Comparison of ENCODE assay signal across 8 mouse cellular contexts in the genomic region with DNA sequence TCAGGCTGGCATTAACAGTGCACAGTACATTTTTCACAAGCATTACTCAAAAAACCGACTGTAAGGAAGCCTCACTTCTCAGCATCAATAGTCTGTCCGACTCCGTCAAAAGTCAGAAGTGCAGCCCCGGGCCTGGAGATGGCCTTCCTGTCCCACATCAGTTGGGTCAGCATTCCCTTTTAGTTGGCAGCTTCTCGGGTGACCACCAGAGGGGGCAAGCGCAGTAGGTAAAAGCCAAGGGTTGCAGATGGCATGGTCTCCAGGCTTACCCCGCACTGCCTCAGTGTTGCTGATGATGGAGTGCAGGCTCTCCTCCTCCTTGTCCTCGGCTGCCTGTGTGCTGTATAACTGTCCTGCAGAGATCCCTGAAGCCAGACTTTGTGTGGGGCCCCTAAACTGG. TPM values are rescaled to one million over a fixed set of nuclear protein-coding genes. Genes with fewer than 3 reads are reported as not detected.
A peak's percentile ranks its signal among the peaks of the same experiment; 100 is the strongest.
DNase-seq lines count a peak whose midpoint lies in the region; ATAC-seq lines count a peak whose summit lies in the region.

No protein-coding gene starts in this region.

- H3K27me3 ChIP-seq in neural tube, embryonic 12.5 days (replicated peaks) = no peaks in the 10 kb centered on the region
- H3K27me3 ChIP-seq in embryonic facial prominence, embryonic 11.5 days (ENCODE audit: control insufficient read depth, insufficient read depth, low read length) = no peaks in the 10 kb centered on the region
- no peaks in the 10 kb centered on the region for H3K27me3 ChIP-seq in liver, embryonic 11.5 days (replicated peaks; ENCODE audit: control insufficient read depth, insufficient read depth, low read length)

- H3K27ac ChIP-seq in neural tube, embryonic 12.5 days = no peak overlapping the region
- H3K27ac ChIP-seq in embryonic facial prominence, embryonic 11.5 days (replicated peaks; ENCODE audit: low read depth, low read length) = no peak overlapping the region
- no peak overlapping the region for H3K27ac ChIP-seq in liver, embryonic 11.5 days (ENCODE audit: low read depth, low read length)

- H3K4me1 ChIP-seq in neural tube, embryonic 12.5 days = no peaks in the 10 kb centered on the region
- no peaks in the 10 kb centered on the region for H3K4me1 ChIP-seq in embryonic facial prominence, embryonic 11.5 days (ENCODE audit: control insufficient read depth, insufficient read depth, low read length)
- H3K4me1 ChIP-seq in liver, embryonic 11.5 days (replicated peaks; ENCODE audit: control insufficient read depth, insufficient read depth, low read length) = no peaks in the 10 kb centered on the region

- WGBS in neural tube, embryonic 12.5 days = 65% methylated on average over 8 of the region's 8 CpGs
- WGBS in embryonic facial prominence, embryonic 11.5 days = 61% methylated on average over 8 of the region's 8 CpGs
- 63% methylated on average over 8 of the region's 8 CpGs for WGBS in liver, embryonic 11.5 days

- H3K4me3 ChIP-seq in neural tube, embryonic 12.5 days = no peak overlapping the region
- no peak overlapping the region for H3K4me3 ChIP-seq in embryonic facial prominence, embryonic 11.5 days (ENCODE audit: low read depth, low read length)
- no peak overlapping the region for H3K4me3 ChIP-seq in liver, embryonic 11.5 days (ENCODE audit: low read depth, low read length)

- H3K36me3 ChIP-seq in neural tube, embryonic 12.5 days = peaks cover 43% of the 10 kb centered on the region
- H3K36me3 ChIP-seq in embryonic facial prominence, embryonic 11.5 days (replicated peaks; ENCODE audit: control insufficient read depth, insufficient read depth, low read depth, low read length) = no peaks in the 10 kb centered on the region; the same call in 1 of the 2 replicates
- peaks cover 25% of the 10 kb centered on the region for H3K36me3 ChIP-seq in liver, embryonic 11.5 days (ENCODE audit: control insufficient read depth, insufficient read depth, low read length)

- 0 out of 2 replicates have a peak, but pooled peaks have one; percentile 37 for ATAC-seq in neural tube, embryonic 12.5 days (ENCODE audit: low FRiP score, low read depth)
- no peak for ATAC-seq in embryonic facial prominence, embryonic 11.5 days (replicated peaks; ENCODE audit: insufficient number of reproducible peaks, low FRiP score, low TSS enrichment, low read depth)
- peak; percentile 54 for ATAC-seq in inflammation-experienced regulatory T-cells, adult 6 months
- ATAC-seq in liver, embryonic 11.5 days (replicated peaks; ENCODE audit: low FRiP score) = peak; percentile 49

- H3K9me3 ChIP-seq in neural tube, embryonic 12.5 days = no peaks in the 10 kb centered on the region
- H3K9me3 ChIP-seq in embryonic facial prominence, embryonic 11.5 days (replicated peaks; ENCODE audit: control insufficient read depth, low read length) = no peaks in the 10 kb centered on the region
- no peaks in the 10 kb centered on the region for H3K9me3 ChIP-seq in liver, embryonic 11.5 days (ENCODE audit: control insufficient read depth, low read length)

- no peak overlapping the region for H3K9ac ChIP-seq in neural tube, embryonic 12.5 days
- no peak overlapping the region for H3K9ac ChIP-seq in embryonic facial prominence, embryonic 11.5 days (replicated peaks; ENCODE audit: low read length)
- H3K9ac ChIP-seq in liver, embryonic 11.5 days (ENCODE audit: low read depth, low read length) = no peak overlapping the region

- DNase-seq in neural tube, embryonic 10.5 days (ENCODE audit: extremely low spot score, low spot score) = no peak
- DNase-seq in ZHBTc4 (ENCODE audit: low read depth, low spot score) = peak; percentile 60
- DNase-seq in embryonic facial prominence, embryonic 11.5 days (ENCODE audit: low spot score) = peak; percentile 39
- DNase-seq in liver, embryonic 11.5 days (ENCODE audit: low spot score) = no peak
- DNase-seq in ovary, postnatal 36 days (ENCODE audit: low spot score) = peak; percentile 56
- no peak for DNase-seq in yolk sac, embryonic 10.5 days (ENCODE audit: low spot score)

- H3K4me2 ChIP-seq in neural tube, embryonic 12.5 days (replicated peaks) = no peak overlapping the region
- H3K4me2 ChIP-seq in embryonic facial prominence, embryonic 11.5 days (ENCODE audit: low read depth, low read length) = no peak overlapping the region
- H3K4me2 ChIP-seq in liver, embryonic 11.5 days = no peak overlapping the region

RNA-seq across cellular contexts. Expression of a gene that starts 9.0 kb away (rescaled TPM):
- polyA plus RNA-seq in neural tube, embryonic 12.5 days (2016; fragmentation: Nextera tagmentation; extraction: Ambion mirVana) = 61.2 and 62.3 TPM in 2 replicates
- 92.4 and 98.8 TPM in 2 replicates for polyA plus RNA-seq in embryonic facial prominence, embryonic 11.5 days (2014; fragmentation: Nextera tagmentation; extraction: Ambion mirVana)
- polyA plus RNA-seq in inflammation-experienced regulatory T-cells, adult 6 months (2017; shearing (Covaris generic)) = 10 to 100 TPM; 56.4 to 82.6 (median 68.1) TPM
- polyA plus RNA-seq in liver, embryonic 11.5 days (2014; fragmentation: Nextera tagmentation; extraction: Ambion mirVana) = 147 and 157 TPM in 2 replicates

RNA-seq across cellular contexts. Expression of a gene that starts 31.8 kb away (rescaled TPM):
- 5.7 and 6.8 TPM in 2 replicates for polyA plus RNA-seq in neural tube, embryonic 12.5 days (2016; fragmentation: Nextera tagmentation; extraction: Ambion mirVana)
- polyA plus RNA-seq in embryonic facial prominence, embryonic 11.5 days (2014; fragmentation: Nextera tagmentation; extraction: Ambion mirVana) = 4.4 and 5.0 TPM in 2 replicates
- 10 to 100 TPM in 1 of 3 experiments, 1 to 10 TPM in 2; 2.8 to 10.9 (median 5.0) TPM for polyA plus RNA-seq in inflammation-experienced regulatory T-cells, adult 6 months (2017; shearing (Covaris generic))
- 3.9 and 6.0 TPM in 2 replicates for polyA plus RNA-seq in liver, embryonic 11.5 days (2014; fragmentation: Nextera tagmentation; extraction: Ambion mirVana)

Comparison
In these comparisons a context has a peak if more than half of its experiments do, and no peak if none do; other contexts are left out.
1. DNase-seq: peak in ZHBTc4 (single experiment), embryonic facial prominence, embryonic 11.5 days (single experiment) and ovary, postnatal 36 days (single experiment); none in neural tube, embryonic 10.5 days (single experiment), liver, embryonic 11.5 days (single experiment) and yolk sac, embryonic 10.5 days (single experiment).